Mouse (Mus musculus) MEL (cell line): ENCODE results near the gene Gm20388. TPM values are rescaled to one million over a fixed set of nuclear protein-coding genes. Genes with fewer than 3 reads are reported as not detected.

Experiments used
- DNase-seq: peaks from one replicate; pipeline ENCODE4 v3.0.0; 2011; ENCODE audit warnings: low read depth, low spot score
- H3K27ac ChIP-seq: 2 replicates; pipeline ENCODE4 v1.5.1; 2012; ENCODE audit warnings: low read depth, mild to moderate bottlenecking, control low read depth, low read length, moderate library complexity; ENCODE audit not compliant: control insufficient read depth
- H3K27me3 ChIP-seq, 2 experiments: fragments of 150-350 bp in 1 of 2; sonication (generic) in 1 of 2; 2 replicates each; pipeline ENCODE4 v1.6.1; 2012; ENCODE audit warnings: low read length in 2 of 2, mild to moderate bottlenecking in 2 of 2, improper control_type of control experiment in 1 of 2, moderate library complexity in 1 of 2; ENCODE audit not compliant: insufficient read depth in 2 of 2, control insufficient read depth in 1 of 2
- H3K36me3 ChIP-seq, 2 experiments: 2 replicates each; pipeline ENCODE4 v1.6.1; 2012 to 2014; ENCODE audit warnings: low read length in 2 of 2, improper control_type of control experiment in 1 of 2, inconsistent platforms in 1 of 2, mild to moderate bottlenecking in 1 of 2; ENCODE audit not compliant: insufficient read depth in 2 of 2, control insufficient read depth in 1 of 2
- H3K4me1 ChIP-seq, 2 experiments: fragments of 150-350 bp in 1 of 2; sonication (generic) in 1 of 2; 2 replicates each; pipeline ENCODE4 v1.6.1; 2012; ENCODE audit warnings: low read length in 2 of 2, improper control_type of control experiment in 1 of 2, mild to moderate bottlenecking in 1 of 2; ENCODE audit not compliant: insufficient read depth in 2 of 2, control insufficient read depth in 1 of 2
- H3K4me3 ChIP-seq, 2 experiments: fragments of 150-350 bp in 1 of 2; sonication (generic) in 1 of 2; 2 replicates each; pipeline ENCODE4 v1.5.1; 2012; ENCODE audit warnings: low read depth in 2 of 2, low read length in 2 of 2, mild to moderate bottlenecking in 2 of 2, moderate library complexity in 2 of 2, control low read depth in 1 of 2, improper control_type of control experiment in 1 of 2; ENCODE audit not compliant: control insufficient read depth in 1 of 2, insufficient read depth in 1 of 2
- H3K79me2 ChIP-seq: 2 replicates; pipeline ENCODE4 v1.6.1; 2012; ENCODE audit warnings: mild to moderate bottlenecking, low read length, moderate library complexity; ENCODE audit not compliant: control insufficient read depth, poor library complexity, insufficient read depth
- H3K9ac ChIP-seq: 2 replicates; pipeline ENCODE4 v1.6.1; 2012; ENCODE audit warnings: low read depth, mild to moderate bottlenecking, control low read depth, low read length, moderate library complexity; ENCODE audit not compliant: control insufficient read depth, poor library complexity, severe bottlenecking
- H3K9me3 ChIP-seq: fragments of 150-350 bp; sonication (generic); replicated peaks from 2 replicates; pipeline ENCODE4 v1.6.1; 2012; ENCODE audit warnings: mild to moderate bottlenecking, low read length, improper control_type of control experiment, moderate library complexity; ENCODE audit not compliant: insufficient read depth
- BHLHE40 ChIP-seq: IDR thresholded peaks from 2 replicates; pipeline ENCODE4 v1.6.1; 2012; ENCODE audit warnings: low read depth, mild to moderate bottlenecking, inconsistent platforms, low read length, improper control_type of control experiment, borderline replicate concordance
- CHD2 ChIP-seq: IDR thresholded peaks from 2 replicates; pipeline ENCODE4 v1.6.1; 2011; ENCODE audit warnings: low read length, improper control_type of control experiment
- E2F4 ChIP-seq: IDR thresholded peaks from 2 replicates; pipeline ENCODE4 v1.6.1; 2011; ENCODE audit warnings: low read depth, low read length, improper control_type of control experiment, borderline replicate concordance
- EP300 ChIP-seq, 2 experiments: IDR thresholded peaks; 2 replicates each; pipeline ENCODE4 v1.6.1; 2011; ENCODE audit warnings: improper control_type of control experiment in 2 of 2, low read length in 2 of 2, low read depth in 1 of 2, mild to moderate bottlenecking in 1 of 2
- ETS1 ChIP-seq: IDR thresholded peaks from 2 replicates; pipeline ENCODE4 v1.6.1; 2012; ENCODE audit warnings: low read depth, mild to moderate bottlenecking, inconsistent platforms, low read length, improper control_type of control experiment, moderate library complexity
- JUND ChIP-seq: IDR thresholded peaks from 2 replicates; pipeline ENCODE4 v1.6.1; 2011; ENCODE audit warnings: low read depth, mild to moderate bottlenecking, improper control_type of control experiment, low read length
- KAT2A ChIP-seq: conservative IDR thresholded peaks from 2 replicates; pipeline ENCODE4 v1.6.1; 2012; ENCODE audit warnings: low read depth, low read length, improper control_type of control experiment, inconsistent platforms
- MAFK ChIP-seq: IDR thresholded peaks from 2 replicates; pipeline ENCODE4 v1.6.1; 2011; ENCODE audit warnings: low read depth, mild to moderate bottlenecking, low read length, improper control_type of control experiment, borderline replicate concordance
- MAX ChIP-seq: IDR thresholded peaks from 2 replicates; pipeline ENCODE4 v1.6.1; 2011; ENCODE audit warnings: low read length, improper control_type of control experiment
- MEF2A ChIP-seq: IDR thresholded peaks from 2 replicates; pipeline ENCODE4 v1.6.1; 2014; ENCODE audit warnings: low read depth, mild to moderate bottlenecking, inconsistent platforms, low read length, improper control_type of control experiment; ENCODE audit not compliant: poor library complexity, insufficient replicate concordance, severe bottlenecking; ENCODE audit errors: extremely low read depth
- MXI1 ChIP-seq: IDR thresholded peaks from 2 replicates; pipeline ENCODE4 v1.6.1; 2011; ENCODE audit warnings: mild to moderate bottlenecking, low read depth, low read length, improper control_type of control experiment
- MYB ChIP-seq: IDR thresholded peaks from 2 replicates; pipeline ENCODE4 v1.6.1; 2011; ENCODE audit warnings: mild to moderate bottlenecking, low read depth, low read length, improper control_type of control experiment
- MYC ChIP-seq: IDR thresholded peaks from 2 replicates; pipeline ENCODE4 v1.6.1; 2011; ENCODE audit warnings: low read depth, mild to moderate bottlenecking, low read length, improper control_type of control experiment, moderate library complexity
- NELFE ChIP-seq: IDR thresholded peaks from 2 replicates; pipeline ENCODE4 v1.6.1; 2011; ENCODE audit warnings: low read depth, low read length, improper control_type of control experiment
- POLR2A ChIP-seq, 2 experiments: IDR thresholded peaks; 2 replicates each; pipeline ENCODE4 v1.6.1; 2011 to 2012; ENCODE audit warnings: low read length in 2 of 2, mild to moderate bottlenecking in 2 of 2, control low read depth in 1 of 2, improper control_type of control experiment in 1 of 2, low read depth in 1 of 2, moderate library complexity in 1 of 2; ENCODE audit not compliant: control insufficient read depth in 1 of 2, insufficient read depth in 1 of 2, poor library complexity in 1 of 2
- POLR2AphosphoS5 ChIP-seq: IDR thresholded peaks from 2 replicates; pipeline ENCODE4 v1.6.1; 2012; ENCODE audit warnings: low read depth, borderline replicate concordance, mild to moderate bottlenecking, inconsistent platforms, low read length, moderate library complexity, mixed read lengths
- SMC3 ChIP-seq: IDR thresholded peaks from 2 replicates; pipeline ENCODE4 v1.6.1; 2011; ENCODE audit warnings: low read depth, low read length, improper control_type of control experiment
- USF2 ChIP-seq, 2 experiments: IDR thresholded peaks; 2 replicates each; pipeline ENCODE4 v1.6.1; 2011 to 2012; ENCODE audit warnings: improper control_type of control experiment in 2 of 2, low read length in 2 of 2, borderline replicate concordance in 1 of 2, inconsistent platforms in 1 of 2, low read depth in 1 of 2, mild to moderate bottlenecking in 1 of 2; ENCODE audit not compliant: insufficient read depth in 1 of 2
- ZC3H11A ChIP-seq: IDR thresholded peaks from 2 replicates; pipeline ENCODE4 v1.6.1; 2012; ENCODE audit warnings: low read depth, mild to moderate bottlenecking, inconsistent platforms, low read length, improper control_type of control experiment
- ZMIZ1 ChIP-seq: IDR thresholded peaks from 2 replicates; pipeline ENCODE4 v1.6.1; 2012; ENCODE audit warnings: low read depth, mild to moderate bottlenecking, inconsistent platforms, low read length, improper control_type of control experiment, moderate library complexity
- ZNF384 ChIP-seq: IDR thresholded peaks from 2 replicates; pipeline ENCODE4 v1.6.1; 2012; ENCODE audit warnings: low read depth, mild to moderate bottlenecking, inconsistent platforms, low read length, improper control_type of control experiment
- polyA plus RNA-seq, 2 experiments: library from polyadenylated mRNA; stranded (reverse) in 1 of 2; unstranded in 1 of 2; fragments of >175 nt in 1 of 2; fragments of >200 nt in 1 of 2; gene quantifications; 2 replicates each; pipeline versions ENCODE4 v1.2.1 to v1.2.4; 2012; ENCODE audit warnings: low replicate concordance in 2 of 2, low read depth in 1 of 2; ENCODE audit not compliant: insufficient read length in 2 of 2, insufficient read depth in 1 of 2, missing spikeins in 1 of 2
- total RNA-seq: library from RNA; depleted of rRNA; stranded (reverse); fragments of 300-350 nt; gene quantifications from 2 replicates; pipeline ENCODE4 v1.2.3, GENCODE M21; 2012

Gm20388 gene
- total and polyA plus RNA-seq, 3 experiments = 11.1 to 17.8 TPM; not detected in 1

- no peak for DNase-seq
- H3K9me3 ChIP-seq = no peaks in the 10 kb centered on the region
- no peak overlapping the region for H3K4me3 ChIP-seq
- TF ChIP-seq NELFE (no peak), MYB (no peak), KAT2A (no peak), USF2 (IDR thresholded peaks at IDR 0.05; ENCODE audit: borderline replicate concordance in 1 of 2, insufficient read depth in 1 of 2, low read depth in 1 of 2, low read length in 2 of 2) (no peak), MYC (no peak), BHLHE40 (no peak), E2F4 (no peak), CHD2 (no peak), EP300 (IDR thresholded peaks at IDR 0.05; ENCODE audit: low read depth in 1 of 2, low read length in 2 of 2) (no peak), MAFK (no peak), MEF2A (no peak), POLR2A (IDR thresholded peaks at IDR 0.05; ENCODE audit: control insufficient read depth in 1 of 2, insufficient read depth in 1 of 2, low read depth in 1 of 2, low read length in 2 of 2, poor library complexity in 1 of 2) (no peak), MAX (no peak), MXI1 (no peak), ETS1 (no peak)
- no peaks in the 10 kb centered on the region for H3K36me3 ChIP-seq
- no peaks in the 10 kb centered on the region for H3K27me3 ChIP-seq
- no peak overlapping the region for H3K9ac ChIP-seq
- no peaks in the 10 kb centered on the region for H3K4me1 ChIP-seq
- H3K27ac ChIP-seq = no peak overlapping the region
- H3K79me2 ChIP-seq = no peaks in the 10 kb centered on the region
Observed at GRCm38 (mm10) chr8:124339742-124340141, 4429.1 kb downstream of the Gm20388 start.

GRCm38 (mm10) chr8:124340360-124341068 lies 4429.9 kb downstream of the Gm20388 start:
- no peak for DNase-seq
- no peak overlapping the region for H3K4me3 ChIP-seq
- no peaks in the 10 kb centered on the region for H3K27me3 ChIP-seq
- no peak overlapping the region for H3K27ac ChIP-seq
- H3K9ac ChIP-seq = no peak overlapping the region
- H3K9me3 ChIP-seq = no peaks in the 10 kb centered on the region
- no peaks in the 10 kb centered on the region for H3K4me1 ChIP-seq
- H3K79me2 ChIP-seq = no peaks in the 10 kb centered on the region
- TF ChIP-seq MAX (no peak), KAT2A (no peak), JUND (no peak), POLR2AphosphoS5 (no peak), MEF2A (no peak), SMC3 (no peak), ZMIZ1 (no peak), POLR2A (IDR thresholded peaks at IDR 0.05; ENCODE audit: control insufficient read depth in 1 of 2, insufficient read depth in 1 of 2, low read depth in 1 of 2, low read length in 2 of 2, poor library complexity in 1 of 2) (no peak), ZC3H11A (no peak), EP300 (IDR thresholded peaks at IDR 0.05; ENCODE audit: low read depth in 1 of 2, low read length in 2 of 2) (no peak), E2F4 (no peak), ZNF384 (no peak)
- no peaks in the 10 kb centered on the region for H3K36me3 ChIP-seq
